Mouse (Mus musculus) neural tube, embryonic 10.5 days (tissue): ENCODE measurements around the gene Nfkbid.
A peak's percentile ranks its signal among the peaks of the same experiment; 100 is the strongest.

Source experiments
- DNase-seq: peaks from one replicate; pipeline ENCODE4 v3.0.0-alpha.2; 2017; ENCODE audit warnings: low spot score; ENCODE audit errors: extremely low spot score

Nfkbid gene

GRCm38 (mm10) chr7:30429327-30429726 is 7.8 kb downstream of the Nfkbid start:
- no peak for DNase-seq

DNA sequence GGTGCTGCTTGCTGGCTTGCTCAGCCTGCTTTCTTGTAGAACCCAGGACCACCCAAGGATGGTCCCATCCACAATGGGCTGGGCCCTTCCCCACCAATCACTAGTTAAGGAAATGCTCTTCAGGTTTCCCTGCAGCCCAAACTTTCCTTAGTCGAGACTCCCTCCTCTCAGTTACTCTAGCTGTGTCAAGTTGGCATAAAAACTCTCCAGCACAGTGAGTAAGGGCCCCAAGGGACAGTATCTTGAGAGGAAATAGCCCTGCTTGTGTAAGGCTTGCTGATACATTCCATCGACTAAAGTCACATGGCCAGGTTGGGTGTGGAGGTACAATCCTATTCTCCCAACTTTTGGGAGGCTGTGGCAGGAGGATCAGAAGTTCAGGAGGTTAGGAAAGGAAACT is 8.7 kb downstream of the Nfkbid start:
- no peak for DNase-seq

- DNase-seq, result no peak
Measured at GRCm38 (mm10) chr7:30431793-30432192, 10.3 kb downstream of the Nfkbid start.

- DNase-seq, result peak; percentile 47
Measured at GRCm38 (mm10) chr7:30434238-30434637, 12.7 kb downstream of the Nfkbid start.

DNA sequence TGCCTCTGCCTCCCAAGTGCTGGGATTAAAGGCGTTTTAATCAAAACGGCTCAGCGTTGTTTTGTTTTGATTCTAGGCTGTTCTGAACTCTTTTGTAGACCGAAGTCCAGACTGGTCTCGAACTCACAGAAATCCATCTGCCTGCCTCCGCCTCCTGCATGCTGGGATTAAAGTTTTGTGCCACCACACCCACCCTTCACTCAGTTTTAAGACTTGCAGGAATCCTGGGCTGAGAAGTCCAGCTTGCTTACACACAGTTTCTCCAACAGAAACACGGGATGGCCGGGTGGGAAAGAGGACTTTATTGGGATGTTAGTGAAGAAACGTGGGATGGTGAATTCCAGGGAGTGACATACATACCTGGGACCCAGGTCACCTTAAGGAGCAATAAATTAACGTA is 13.2 kb downstream of the Nfkbid start:
- DNase-seq, result no peak

- DNase-seq, result no peak
Measured at GRCm38 (mm10) chr7:30435156-30435555, 13.6 kb downstream of the Nfkbid start.

GRCm38 (mm10) chr7:30436879-30437278 is 15.3 kb downstream of the Nfkbid start:
- no peak for DNase-seq

- no peak for DNase-seq
Measured at GRCm38 (mm10) chr7:30439734-30440133, 18.2 kb downstream of the Nfkbid start.

DNA sequence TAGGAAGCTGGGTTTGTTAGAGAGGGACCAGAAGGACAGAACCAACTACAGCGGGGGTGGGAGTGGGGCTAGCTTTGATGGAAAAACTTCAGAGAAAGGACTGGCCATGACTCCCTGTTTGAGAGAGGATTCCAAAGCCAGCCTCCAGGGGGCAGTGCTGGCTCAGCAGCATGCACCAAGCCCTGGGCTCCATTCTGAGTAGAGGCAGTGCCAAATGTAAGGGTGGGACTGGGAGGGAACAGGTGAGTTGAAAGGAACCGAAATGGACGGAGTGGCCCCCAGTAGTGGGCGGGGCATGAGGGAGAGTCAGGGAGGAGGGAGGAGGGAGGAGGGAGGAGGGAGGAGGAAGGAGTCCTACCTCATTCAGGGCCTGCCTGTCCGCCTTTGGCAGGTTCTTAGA is 19.2 kb downstream of the Nfkbid start:
- DNase-seq, result peak; percentile 44

GRCm38 (mm10) chr7:30443696-30444095 is 22.2 kb downstream of the Nfkbid start:
- no peak for DNase-seq

GRCm38 (mm10) chr7:30444154-30444970 is 22.8 kb downstream of the Nfkbid start:
- peak; percentile 64 for DNase-seq

DNA sequence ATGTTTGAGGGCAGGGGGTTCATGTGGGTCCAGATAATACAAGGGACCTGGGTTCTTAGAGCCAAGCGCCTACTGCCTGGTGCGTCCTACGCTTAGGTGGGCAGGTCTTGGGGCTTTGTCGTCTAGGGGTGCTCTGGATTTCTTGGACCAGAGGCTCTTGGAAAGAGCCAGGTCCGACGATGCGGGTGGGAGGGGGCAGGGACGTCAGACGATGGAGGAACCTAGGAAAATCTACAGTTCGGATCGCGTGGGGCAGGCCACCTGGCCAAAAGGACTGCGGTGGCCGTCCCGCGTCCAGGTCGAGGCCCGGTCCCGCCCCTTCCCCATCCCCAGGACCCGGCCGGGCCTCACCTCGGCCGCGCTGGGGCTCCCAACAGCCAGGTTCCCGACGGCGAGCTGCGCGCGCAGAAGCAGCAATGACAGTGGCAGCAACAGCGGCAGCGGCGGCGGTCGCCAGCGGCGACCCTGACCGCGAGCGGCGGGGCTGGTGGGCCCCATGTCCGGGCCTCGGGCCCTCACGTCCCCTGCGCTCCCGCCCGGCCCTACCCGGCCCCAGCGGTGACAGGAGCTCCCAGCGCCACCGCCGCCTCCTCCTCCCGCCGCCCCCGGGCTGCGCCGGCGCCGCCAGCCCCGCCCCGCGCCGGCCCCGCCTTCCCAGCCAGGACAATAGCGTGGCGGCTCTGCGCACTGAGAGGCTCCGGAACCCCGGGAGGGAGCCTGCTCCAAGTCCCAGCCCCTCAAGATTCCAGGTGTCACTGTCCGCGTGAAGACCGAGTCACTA is 23.6 kb downstream of the Nfkbid start, which contains the start of gene Aplp1:
Gene Aplp1, minus strand, starts transcription at position 565 of the 781 bp plus-strand sequence.
- peak; percentile 71 for DNase-seq

GRCm38 (mm10) chr7:30450241-30450640 is 28.7 kb downstream of the Nfkbid start:
- no peak for DNase-seq

DNA sequence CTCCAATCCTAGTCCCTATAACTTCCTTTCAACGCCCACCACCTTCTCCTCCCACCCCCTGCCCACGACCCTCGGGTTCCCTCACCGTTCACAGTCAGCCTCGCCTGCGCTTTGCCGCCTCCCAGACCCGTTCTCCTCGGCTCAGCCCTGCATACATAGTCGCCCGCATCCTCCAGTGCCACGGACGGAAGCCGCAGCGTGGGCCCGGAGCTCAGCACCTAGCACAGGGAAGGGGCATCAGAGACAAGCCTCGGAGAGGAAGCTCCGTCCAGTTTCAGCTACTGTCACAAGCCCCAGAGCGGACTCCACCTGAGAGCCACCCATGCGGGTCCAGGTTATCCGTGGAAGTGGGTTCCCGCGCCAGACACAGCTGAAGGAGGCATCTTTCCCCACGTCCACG is 31.8 kb downstream of the Nfkbid start:
- DNase-seq, result no peak

DNA sequence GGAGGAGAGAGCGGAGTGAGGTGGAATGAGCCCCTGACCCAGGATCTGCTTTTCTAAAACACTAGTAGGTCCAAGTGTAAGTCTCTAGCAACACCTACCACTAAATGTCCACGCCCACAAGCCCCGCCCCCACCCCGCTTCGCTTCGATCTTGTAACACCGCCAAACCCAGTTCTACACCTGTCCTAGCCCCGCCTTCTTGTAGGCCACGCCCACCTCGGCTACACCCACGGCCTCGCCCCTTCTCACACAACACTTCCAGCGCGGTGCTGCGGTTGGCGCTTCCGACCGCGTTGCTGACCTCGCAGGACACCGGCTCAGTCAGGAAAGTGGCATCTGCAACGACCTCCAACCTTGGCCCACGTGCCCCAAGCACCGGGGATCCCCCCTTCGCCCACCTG is 32.2 kb downstream of the Nfkbid start:
- DNase-seq, result no peak

- no peak for DNase-seq
Measured at GRCm38 (mm10) chr7:30454259-30454658, 32.7 kb downstream of the Nfkbid start.

DNA sequence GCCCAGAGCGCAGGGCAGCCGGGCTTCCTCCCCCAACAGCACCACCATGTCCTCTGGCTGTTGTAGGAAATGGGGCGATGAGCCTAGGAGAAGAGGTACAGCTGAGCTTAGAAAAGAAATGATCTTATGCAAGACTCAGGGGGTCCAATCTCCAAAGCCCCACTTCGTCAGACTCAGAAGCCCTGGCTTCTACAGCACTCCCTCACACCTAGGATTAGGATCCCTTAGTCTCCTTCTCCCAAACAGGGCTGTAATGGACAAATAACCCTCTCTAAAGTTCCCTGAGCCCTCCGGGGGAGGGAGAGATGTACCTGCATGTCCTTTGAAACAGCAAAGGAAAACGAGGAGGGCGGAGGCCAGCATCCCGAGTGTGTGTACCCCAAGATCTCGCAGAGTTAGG is 35.0 kb downstream of the Nfkbid start:
- DNase-seq, result no peak

GRCm38 (mm10) chr7:30456911-30457628 is 35.5 kb downstream of the Nfkbid start:
- DNase-seq, result no peak

GRCm38 (mm10) chr7:30457629-30458330 is 36.2 kb downstream of the Nfkbid start, which contains the start of the genes Kirrel2 and Nphs1:
Kirrel2 (minus strand) TSS chr7:30457690.
Nphs1 (plus strand) TSS chr7:30458315.
- DNase-seq, result peak; percentile 63

- no peak for DNase-seq
Measured at GRCm38 (mm10) chr7:30459484-30459883, 38.0 kb downstream of the Nfkbid start.

- no peak for DNase-seq
Measured at GRCm38 (mm10) chr7:30463568-30463967, 42.0 kb downstream of the Nfkbid start.
